Mouse (Mus musculus): ENCODE data around the gene Parp3.
"Not testable (repeated sequence)": the region's sequence is repeated elsewhere in the genome, so short reads cannot be mapped to it uniquely, and the experiment has no call there.

Gene Parp3

GRCm38 (mm10) chr9:106476924-106477484 lies at the start of gene Parp3:
TSS of gene Parp3 (minus strand) at chr9:106476949.
- DNase-seq (ENCODE audit: low read depth, low spot score), result peak; percentile 100

DNA sequence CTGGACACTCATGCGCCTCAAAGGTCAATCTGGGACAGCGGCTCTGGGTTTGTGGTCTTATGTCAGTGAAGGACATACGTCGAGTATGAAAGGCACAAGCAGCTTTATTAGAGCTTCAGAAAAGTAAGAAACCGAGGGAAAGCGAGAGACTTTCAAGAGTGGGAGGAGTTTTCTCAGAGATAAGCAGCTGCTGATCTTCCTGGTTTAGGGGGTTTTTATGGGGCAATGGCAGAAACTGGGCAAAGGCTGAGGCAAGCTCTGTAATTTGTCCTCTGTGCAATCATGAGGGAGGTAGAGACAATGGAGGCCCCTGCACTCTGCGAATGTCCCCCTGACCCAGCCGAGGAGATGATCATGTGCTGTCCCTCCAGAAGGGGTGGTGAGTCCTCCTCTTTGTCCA lies 43.2 kb upstream of the Parp3 start:
- DNase-seq (ENCODE audit: low read depth, low spot score), result no peak

DNA sequence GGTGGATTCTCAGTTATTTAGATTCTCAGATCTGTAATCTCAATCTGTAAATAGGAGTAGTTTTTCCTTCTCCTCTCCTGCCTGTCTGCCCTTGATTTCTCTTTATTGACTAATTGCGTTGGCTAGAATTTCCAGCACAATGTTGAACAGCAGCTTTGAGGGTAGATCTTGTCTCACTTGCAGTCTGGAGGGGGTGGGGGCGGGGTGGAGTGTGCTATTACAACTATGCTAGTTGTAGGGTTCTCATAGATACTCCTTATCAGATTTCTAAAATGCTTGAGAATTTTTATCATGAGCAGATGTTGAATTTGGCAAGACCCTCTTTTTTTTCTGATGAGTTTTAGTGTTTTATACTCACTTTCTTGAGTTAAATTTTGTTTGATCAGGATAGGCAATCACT lies 42.7 kb upstream of the Parp3 start:
- peak; percentile 5 for DNase-seq (ENCODE audit: low read depth, low spot score)

GRCm38 (mm10) chr9:106514273-106514672 lies 37.5 kb upstream of the Parp3 start, which contains the start of gene Iqcf5:
TSS of gene Iqcf5 (plus strand) at chr9:106514573.
- no peak for DNase-seq (ENCODE audit: low read depth, low spot score)

DNA sequence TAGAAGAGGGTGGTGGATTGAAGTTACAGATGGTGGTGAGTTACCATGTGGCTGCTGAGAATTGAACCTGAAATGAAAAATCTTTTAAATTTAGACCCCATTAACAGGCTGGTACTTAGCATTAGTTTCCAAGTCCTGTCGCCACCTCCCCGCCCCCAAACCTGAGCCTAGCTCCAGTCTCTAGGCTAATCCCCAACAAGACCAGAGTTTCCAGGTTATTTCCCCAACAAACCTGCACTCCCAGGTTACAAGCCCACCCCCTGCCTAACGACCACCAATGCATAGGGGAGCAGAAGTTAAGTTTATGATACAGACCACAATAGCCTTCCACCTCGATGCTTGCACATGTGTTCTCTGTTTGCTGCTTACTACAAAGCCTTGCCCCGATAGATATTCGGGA lies 36.8 kb upstream of the Parp3 start:
- DNase-seq (ENCODE audit: low read depth, low spot score), result no peak

DNA sequence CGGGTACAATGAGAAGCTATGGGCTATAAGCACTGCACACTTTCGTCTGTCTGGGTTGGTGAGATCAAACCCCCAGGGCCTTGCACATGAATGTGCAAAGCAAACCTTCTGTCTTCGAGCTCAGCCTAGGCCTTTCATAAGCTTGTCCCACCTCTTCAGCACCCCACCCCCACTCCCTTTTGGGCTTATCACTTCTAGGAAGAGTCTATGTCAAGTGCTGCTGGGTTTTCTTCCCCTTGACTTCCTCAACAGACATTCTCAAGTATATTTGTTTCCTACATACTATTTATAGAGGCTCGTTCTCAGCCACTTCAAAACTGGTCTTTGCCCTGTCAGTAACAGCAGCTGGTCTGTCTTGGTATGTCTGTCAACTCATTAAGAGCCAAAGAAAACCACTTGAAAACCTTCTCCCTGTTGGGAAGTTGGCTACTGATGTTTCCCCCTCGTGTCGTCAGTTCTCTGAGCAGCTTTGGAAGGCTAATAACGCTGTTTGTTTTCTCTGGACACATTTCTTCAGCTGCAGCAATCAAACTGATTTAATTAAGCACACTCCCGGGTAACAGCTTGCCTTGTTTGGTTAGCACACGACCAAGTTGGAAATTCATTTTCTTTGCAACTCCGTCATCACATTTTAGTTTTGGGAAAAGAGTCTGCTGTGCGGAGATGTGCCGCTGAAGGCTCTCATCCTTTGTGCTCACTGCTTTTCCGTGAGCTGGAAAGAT lies 36.1 kb upstream of the Parp3 start:
- DNase-seq (ENCODE audit: low read depth, low spot score), result peak; percentile 55

DNA sequence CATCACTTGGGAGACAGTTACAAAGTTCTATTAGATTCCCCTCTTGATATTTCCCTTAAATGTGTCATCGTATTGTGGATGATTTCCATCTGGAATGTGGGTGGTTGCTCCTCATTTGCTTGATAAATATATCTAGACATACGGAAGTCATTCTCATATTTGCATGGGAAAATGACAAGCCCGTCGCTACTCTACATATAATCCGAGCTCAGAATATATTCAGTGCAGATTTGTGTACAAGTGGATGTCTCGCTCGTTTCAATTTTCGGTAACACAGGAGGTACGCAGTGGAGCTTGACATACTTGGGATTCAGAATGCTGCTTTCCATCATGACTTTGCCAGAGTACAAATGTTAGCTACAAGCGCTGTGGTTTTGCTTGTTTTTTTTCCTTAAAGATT lies 32.6 kb upstream of the Parp3 start:
- peak; percentile 53 for DNase-seq (ENCODE audit: low read depth, low spot score)

DNA sequence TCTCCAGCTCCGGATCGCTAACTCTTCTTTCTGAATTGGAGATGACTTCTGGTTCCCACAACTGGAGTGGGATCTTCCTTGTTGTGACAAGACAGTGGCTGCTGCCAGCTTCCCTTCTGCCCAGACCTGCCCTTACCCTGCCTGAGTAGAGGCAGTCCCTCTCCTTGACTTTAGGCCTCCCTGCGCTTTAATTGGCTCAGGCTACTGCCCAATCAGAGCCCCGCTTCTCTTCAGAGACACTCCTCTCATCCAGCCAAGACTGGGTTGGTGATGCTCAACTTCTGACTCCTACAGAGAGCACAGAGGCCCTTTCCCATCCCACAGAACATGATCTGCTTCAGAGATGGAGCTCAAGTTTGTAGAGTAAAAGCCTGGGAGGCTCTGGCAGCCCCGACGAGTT lies 27.5 kb upstream of the Parp3 start:
- DNase-seq (ENCODE audit: low read depth, low spot score), result no peak

DNA sequence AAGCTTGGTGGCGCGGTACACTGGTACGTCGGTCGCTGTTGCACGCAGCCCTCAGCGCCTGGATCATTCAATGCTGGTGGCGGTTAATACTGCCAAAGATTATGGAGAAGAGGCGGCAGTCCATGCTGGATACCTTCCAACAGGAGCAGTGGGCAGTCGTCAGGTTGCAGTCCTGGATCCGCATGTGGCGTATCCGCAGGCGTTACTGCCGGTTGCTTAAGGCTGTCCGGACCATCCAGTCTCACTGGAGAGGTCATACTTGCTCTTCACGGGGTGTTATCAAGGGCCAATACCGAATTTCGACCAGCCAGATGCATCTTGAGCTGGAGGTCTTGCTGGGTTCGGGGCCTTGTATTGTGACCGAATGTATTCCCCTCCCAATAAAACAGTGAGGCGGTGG lies 25.1 kb upstream of the Parp3 start:
- DNase-seq (ENCODE audit: low read depth, low spot score), result no peak

DNA sequence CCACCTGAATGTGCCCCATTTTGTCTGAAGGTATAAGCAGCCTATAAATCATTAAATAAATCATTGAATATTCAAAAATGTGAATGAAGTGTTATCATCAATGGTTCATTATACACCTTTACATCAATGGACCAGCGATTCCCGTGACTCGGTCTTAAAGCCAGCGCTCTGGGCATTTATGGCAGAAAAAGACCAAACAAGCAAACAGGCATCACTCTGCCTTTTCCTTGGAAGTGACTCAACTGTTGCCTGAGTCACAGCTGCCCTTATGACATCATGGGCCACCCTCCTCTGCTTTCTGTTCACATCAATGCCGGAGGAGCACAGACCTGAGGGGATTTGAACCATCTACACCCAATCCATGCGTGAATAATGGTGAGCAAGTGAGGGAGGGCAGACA lies 22.9 kb upstream of the Parp3 start, which contains the start of gene Iqcf1:
Gene Iqcf1 (plus strand): TSS at position 301 of the 400 bp plus-strand sequence.
- no peak for DNase-seq (ENCODE audit: low read depth, low spot score)

DNA sequence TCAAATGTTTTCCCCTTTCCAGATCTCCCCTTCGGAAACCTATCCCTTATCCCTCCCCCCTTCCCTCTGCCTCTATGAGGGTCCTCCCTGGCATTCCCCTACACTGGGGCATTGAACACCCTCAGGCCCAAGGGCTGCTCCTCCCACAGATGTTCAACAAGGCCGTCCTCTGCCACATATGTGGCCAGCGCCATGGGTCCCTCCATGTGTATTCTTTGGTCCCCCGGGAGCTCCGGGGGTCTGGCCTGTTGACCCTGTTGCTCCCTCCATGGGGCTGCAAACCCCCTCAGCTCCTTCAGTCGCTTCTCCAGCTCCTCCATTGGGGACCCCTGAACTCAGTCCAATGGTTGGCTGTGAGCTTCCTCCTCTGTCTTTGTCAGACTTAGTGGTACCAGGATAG lies 10.9 kb upstream of the Parp3 start:
- not testable (repeated sequence) for DNase-seq (ENCODE audit: low read depth, low spot score)

DNA sequence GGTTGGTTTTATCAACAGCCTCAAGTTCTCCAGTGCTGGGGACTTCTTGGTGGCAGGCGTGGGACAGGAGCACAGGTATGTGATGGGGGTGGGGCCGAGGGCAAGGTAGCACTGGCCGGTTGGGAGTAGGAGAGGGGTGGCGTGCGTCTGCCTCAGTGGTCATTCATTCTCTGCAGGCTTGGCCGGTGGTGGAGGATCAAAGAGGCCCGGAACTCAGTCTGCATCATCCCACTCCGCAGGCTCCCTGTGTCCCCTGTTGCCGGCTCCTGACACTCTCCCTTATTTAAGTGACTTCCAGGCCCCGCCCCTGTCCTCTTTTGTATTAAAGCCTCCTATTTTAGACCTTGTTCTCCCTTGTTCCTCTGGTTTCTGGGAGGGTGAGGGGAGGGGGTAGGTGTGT lies 8.3 kb upstream of the Parp3 start:
- DNase-seq (ENCODE audit: low read depth, low spot score), result no peak

GRCm38 (mm10) chr9:106483606-106484005 lies 6.9 kb upstream of the Parp3 start:
- no peak for DNase-seq (ENCODE audit: low read depth, low spot score)

DNA sequence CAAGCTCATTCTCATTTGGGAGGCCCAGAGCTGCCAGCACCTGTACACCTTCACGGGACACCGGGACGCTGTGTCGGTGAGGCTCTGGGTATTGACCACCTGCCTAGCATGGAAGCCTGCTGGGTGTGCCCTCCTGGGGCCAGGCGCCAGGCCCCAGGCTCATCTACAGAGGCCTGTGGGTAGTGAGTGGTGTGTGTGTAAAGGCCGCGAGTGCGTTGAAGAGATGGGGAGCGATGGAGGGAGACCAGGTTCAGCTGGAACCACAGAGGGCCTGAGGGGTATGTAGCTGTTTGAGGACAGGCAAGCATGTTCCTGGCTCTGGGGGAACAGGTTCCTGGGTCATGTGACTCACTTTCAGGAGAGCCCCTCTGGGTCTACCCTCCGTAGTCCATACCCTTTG lies 6.4 kb upstream of the Parp3 start:
- DNase-seq (ENCODE audit: low read depth, low spot score), result no peak

DNA sequence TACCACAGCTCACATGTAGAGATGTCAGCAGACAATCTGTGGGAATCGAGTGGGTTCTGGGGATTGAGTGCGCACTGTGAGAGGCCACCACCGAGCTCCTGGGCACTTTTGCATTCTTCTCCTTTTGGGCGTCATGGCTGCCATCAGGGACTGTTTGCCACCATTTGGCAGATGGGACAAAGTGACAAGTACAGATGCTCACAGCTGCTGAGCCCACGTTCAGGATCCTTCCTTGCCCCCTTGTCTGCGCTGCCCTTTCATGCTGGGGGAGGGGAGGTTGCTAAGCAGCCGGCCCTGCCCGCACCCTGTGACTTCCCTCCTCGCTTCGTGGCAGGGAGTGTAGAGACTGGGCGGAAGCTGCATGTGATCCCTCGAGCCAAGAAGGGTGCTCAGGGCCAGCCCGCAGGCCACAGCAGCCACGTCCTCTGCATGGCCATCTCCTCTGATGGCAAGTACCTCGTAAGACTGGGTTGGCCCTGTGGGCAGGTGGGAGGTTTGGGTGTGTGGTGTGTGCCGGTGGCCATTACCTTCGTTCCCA lies 5.9 kb upstream of the Parp3 start:
- no peak for DNase-seq (ENCODE audit: low read depth, low spot score)

GRCm38 (mm10) chr9:106481676-106482075 lies 4.9 kb upstream of the Parp3 start:
- no peak for DNase-seq (ENCODE audit: low read depth, low spot score)

- DNase-seq (ENCODE audit: low read depth, low spot score), result no peak
Measured at GRCm38 (mm10) chr9:106481075-106481474, 4.3 kb upstream of the Parp3 start.

- no peak for DNase-seq (ENCODE audit: low read depth, low spot score)
Measured at GRCm38 (mm10) chr9:106480541-106480940, 3.8 kb upstream of the Parp3 start.

DNA sequence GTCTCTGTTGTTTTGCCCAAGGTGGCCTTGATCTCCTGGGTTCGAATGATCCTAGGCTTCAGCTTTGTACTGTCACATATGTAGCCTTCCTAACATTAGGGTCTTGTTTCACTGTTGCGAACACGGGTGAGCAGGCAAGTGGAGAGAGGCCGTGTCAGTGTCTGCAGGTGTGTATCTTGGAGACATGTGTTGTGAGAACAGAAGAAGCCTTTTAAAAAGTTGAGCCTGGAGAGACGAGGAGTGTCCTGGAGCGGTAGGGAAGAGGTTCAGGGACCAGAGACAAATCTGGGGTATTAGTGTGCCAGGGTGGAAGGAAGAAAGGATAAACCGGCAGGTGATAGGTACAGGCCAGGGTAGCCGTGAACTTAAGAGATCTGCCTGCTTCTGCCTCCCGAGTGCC lies 1.4 kb upstream of the Parp3 start:
- DNase-seq (ENCODE audit: low read depth, low spot score), result no peak

DNA sequence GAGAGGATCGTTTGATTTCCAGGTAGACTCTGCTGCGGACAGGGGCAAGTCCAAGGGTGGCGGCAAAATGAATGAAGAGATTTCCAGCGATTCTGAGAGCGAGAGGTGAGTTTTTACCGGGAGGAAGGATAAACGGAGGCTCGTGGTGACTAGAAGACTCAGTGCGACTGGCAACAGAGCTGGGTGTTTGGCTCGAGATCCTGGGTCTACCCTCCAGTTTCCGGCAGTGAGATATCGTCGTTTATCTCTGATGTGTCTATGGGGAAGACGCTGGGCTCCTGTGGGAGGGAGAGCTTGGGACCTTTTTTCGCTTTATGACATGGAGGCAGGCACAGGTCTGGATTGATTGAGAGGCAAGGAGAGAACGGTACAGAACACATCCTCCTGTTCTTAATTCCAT lies 900 bp upstream of the Parp3 start:
- DNase-seq (ENCODE audit: low read depth, low spot score), result no peak

GRCm38 (mm10) chr9:106476002-106476923 lies 486 bp downstream of the Parp3 start:
- peak; percentile 77 for DNase-seq (ENCODE audit: low read depth, low spot score)

DNA sequence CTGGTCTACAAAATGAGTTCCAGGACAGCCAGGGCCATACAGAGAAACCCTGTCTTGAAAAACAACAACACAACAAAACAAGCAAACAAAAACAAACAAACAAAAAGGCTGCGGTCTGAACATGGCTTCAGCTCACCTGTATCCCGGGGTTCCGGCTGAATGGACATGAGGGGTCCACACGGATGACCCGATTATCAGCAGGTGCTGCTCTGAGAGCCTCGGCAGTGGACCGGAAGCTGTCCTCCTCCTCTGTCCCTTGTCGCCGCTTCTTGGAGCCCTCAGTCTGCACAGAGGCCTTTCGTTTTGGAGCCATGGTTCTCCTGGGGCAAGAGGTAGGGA lies 1.1 kb downstream of the Parp3 start, which contains the start of gene Rrp9:
Gene Rrp9 (plus strand): TSS at position 301 of the 339 bp plus-strand sequence.
- no peak for DNase-seq (ENCODE audit: low read depth, low spot score)
